Mouse (Mus musculus): ENCODE data around the gene Rnf157.

GRCm38 (mm10) chr11:116453889-116454288, 41.1 kb upstream of the Rnf157 start:
- TF ChIP-seq POLR2A (IDR thresholded peaks at IDR 0.05; ENCODE audit: low read depth, low read length) (no peak), UBTF (IDR thresholded peaks at IDR 0.05; ENCODE audit: low read depth, low read length) (no peak), NRF1 (IDR thresholded peaks at IDR 0.05; ENCODE audit: low read depth, low read length) (no peak), NELFE (IDR thresholded peaks at IDR 0.05; ENCODE audit: low read depth, low read length) (no peak), E2F4 (IDR thresholded peaks at IDR 0.05; ENCODE audit: insufficient replicate concordance, low read depth, low read length) (no peak), CTCF (conservative IDR thresholded peaks at IDR 0.05 in 1 of 2, IDR thresholded peaks at IDR 0.05 in 1 of 2; ENCODE audit: low read depth in 2 of 2, low read length in 2 of 2) (no peak), MXI1 (IDR thresholded peaks at IDR 0.05; ENCODE audit: low read depth, low read length) (no peak), MAX (IDR thresholded peaks at IDR 0.05; ENCODE audit: low read length) (no peak)

Data from CH12.LX (cell line).